Mouse (Mus musculus) cerebellum, postnatal 10 days (tissue): ENCODE data around the gene Slc25a23.
"Not testable (repeated sequence)": the region's sequence is repeated elsewhere in the genome, so short reads cannot be mapped to it uniquely, and the experiment has no call there.

ENCODE experiments used
- DNase-seq, 2 experiments: peaks; one replicate each; pipeline ENCODE4 v3.0.0; 2021; ENCODE audit warnings: mixed read lengths in 2 of 2

Gene Slc25a23

DNA sequence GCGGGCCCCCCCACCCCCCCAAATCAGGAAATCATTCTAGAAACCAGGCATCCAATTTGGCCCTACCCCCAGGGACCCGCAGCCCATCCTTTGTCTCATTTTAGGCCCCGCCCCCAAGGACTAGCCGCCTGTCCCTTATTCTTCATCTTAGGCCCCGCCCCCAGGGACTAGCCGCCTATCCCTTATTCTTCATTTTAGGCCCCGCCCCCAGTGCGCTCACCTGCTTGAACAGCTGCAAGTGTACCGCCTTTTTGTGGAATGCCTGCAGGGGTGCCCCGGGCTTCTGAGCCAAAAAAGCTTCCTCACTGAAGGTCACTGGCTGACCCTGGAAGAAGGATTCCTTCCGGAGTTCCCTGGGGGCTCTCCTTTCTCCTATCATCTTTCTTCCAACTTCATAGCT is 11.0 kb upstream of the Slc25a23 start:
- no peak for DNase-seq

GRCm38 (mm10) chr17:57070272-57070671 is 10.6 kb upstream of the Slc25a23 start:
- no peak for DNase-seq

- DNase-seq = no peak
Measured at GRCm38 (mm10) chr17:57066908-57067307, 7.2 kb upstream of the Slc25a23 start.

DNA sequence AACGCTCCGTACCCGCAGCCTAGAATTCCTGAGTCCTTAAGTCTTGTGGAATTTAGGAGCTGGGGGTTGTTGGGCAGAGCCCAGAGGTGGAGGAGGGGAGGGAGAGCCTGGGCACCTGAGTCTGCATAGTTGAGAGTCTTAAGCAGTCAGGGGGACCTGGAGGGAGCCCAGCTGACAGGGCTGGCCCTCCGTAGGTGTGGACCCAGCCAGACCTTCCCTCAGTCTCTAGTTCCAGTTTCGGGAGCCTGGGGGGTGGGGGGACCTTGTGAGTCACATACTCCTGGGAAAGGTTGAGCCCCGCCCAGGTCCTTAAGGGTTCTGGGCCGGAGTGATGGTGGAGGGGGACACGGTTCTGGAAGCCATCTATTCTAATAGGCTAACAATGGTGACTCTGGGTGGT is 3.4 kb upstream of the Slc25a23 start:
- DNase-seq = no peak

GRCm38 (mm10) chr17:57062548-57062947 is 2.9 kb upstream of the Slc25a23 start:
- no peak for DNase-seq

DNA sequence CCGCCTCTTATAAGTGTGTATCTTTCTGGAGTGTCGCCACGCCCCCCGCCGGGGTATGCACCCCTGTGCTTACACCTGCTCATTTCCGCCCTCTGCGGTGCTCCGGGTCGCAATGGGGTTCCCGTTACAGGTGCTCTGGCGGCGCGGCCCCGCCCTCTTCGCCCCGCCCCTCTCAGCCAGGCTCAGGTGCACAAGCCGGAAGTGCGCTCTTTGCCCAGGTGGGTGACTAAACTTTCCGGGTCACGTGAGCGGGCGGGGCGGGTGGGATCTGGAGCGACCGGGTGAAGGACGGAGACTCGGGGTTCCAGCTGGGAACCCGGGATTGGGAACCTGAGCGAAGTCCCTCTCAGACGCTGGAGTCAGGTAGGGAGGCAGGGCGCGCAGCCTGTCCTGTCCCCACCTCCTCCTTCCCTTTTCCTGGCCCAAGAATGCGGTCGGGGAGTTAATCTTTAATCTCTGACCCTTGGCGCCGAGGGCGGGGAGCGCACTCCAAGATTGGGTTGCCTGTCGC is 2.4 kb upstream of the Slc25a23 start:
- peak; percentile 63 to 67 for DNase-seq

DNA sequence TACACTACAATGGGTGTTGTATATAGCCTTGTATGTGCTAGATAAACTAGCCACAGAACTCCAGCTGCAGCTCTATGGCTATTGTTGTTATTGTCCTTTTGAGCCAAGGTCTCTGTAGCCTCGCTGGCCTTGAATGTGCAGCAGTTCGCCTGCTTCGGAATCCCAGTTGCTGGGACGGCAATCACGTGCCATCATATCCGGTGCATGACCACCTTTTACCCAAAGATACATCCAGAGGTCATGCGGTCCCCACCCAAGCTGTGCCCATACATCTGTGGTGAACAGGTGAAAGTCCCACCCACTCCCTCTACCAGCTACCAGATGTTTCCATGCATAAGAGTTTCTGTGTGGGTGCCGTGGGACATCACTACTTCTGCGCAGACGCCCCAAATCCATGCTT is 1.4 kb upstream of the Slc25a23 start:
- DNase-seq = no peak

DNA sequence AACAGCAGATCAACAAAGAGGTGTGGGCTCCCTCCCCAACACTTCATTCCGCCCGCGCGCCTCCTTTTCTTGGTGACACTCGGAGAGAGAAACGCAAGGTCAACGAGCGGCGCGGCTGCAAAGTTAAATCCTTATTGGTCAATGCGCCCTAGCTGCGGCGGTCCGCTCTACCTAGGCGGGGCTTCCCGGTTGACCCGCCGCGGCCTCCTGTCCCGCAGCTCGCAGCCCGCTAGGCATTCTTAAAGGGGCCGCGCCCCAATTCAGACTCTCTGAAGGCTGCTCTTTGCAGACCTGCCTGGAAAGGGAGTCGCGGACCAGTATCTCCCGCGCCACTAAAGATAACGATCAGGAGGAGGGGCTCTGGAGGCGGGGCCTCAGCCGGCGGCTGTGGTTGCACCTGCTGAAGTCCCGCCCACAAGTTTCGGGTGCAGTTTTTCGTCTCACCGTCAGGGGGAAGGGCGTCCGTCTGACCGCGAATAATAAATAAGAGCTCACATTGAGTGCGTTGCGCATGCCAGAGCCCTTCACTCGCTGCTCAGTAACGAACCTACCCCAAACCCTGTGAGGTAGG is 653 bp upstream of the Slc25a23 start:
- peak; percentile 97 for DNase-seq

DNA sequence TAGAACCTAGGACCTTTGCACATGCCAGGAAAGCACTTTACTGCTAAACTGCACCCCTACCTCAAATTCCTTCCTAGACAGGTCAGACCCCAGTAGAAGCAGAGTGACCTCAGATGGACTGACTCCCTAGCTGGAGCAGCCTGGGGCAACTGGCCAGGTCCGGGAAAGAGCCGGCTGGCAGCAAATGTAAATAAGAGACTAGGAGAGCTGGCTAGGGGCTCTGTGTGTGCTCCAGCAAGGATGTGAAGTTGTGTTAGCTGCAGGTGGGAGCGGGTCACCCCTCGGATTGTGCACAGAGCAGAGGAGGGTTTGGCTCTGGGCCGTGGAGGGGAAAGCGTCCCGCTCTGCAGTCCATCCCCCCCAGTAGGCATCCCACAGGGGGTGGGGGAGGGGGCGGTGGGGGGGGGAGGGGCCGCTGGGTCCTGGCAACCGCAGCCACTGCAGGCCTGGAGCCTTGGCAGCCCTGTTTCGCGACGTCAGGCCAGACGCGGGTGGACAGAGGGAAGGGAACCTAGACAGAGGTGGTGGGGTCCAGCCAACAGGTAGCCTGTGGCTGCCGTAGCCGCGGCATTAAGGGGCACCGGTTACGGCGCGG is 675 bp downstream of the Slc25a23 start, which contains the start of gene Crb3:
TSS of gene Crb3 (plus strand) at position 215 of the 595 bp plus-strand sequence.
- peak; percentile 71 to 75 for DNase-seq

- no peak for DNase-seq
Measured at GRCm38 (mm10) chr17:57056246-57056645, 3.4 kb downstream of the Slc25a23 start.

DNA sequence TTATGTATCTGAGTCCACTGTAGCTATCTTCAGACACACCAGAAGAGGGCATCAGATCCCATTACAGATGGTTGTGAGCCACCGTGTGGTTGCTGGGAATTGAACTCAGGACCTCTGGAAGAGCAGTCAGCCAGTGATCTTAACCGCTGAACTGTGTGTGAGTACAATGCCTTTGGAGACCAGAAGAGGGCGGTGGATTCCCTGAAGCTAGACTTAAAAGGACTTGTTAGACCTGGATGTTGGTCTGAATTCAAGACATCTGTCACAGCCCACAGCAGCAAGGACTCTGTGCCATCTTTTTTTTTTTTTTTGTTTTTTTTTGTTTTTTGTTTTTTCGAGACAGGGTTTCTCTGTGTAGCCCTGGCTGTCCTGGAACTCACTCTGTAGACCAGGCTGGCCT is 8.0 kb downstream of the Slc25a23 start:
- DNase-seq = not testable (repeated sequence)

DNA sequence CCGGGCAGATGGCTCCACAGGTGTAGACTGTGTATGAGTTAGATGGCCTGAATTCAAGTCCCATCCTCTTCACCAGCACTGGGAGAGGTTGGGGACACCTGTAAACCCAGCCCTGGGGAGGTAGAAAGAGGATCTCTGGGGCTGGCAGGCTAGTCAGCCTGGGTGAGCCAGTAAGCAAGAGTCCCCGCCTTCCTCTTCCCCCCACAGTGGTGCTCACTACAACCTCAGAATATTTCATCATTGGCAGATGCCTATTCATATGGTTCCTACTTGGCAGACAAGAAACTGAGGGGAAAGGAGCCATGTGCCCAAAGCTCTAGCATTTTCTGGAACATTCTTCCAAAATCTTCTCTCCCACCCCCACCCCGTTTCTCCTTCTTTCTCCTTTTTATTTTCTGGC is 10.8 kb downstream of the Slc25a23 start:
- no peak for DNase-seq

- DNase-seq = peak in 1 of 2 experiments; percentile 47
Measured at GRCm38 (mm10) chr17:57047406-57047805, 12.3 kb downstream of the Slc25a23 start.

DNA sequence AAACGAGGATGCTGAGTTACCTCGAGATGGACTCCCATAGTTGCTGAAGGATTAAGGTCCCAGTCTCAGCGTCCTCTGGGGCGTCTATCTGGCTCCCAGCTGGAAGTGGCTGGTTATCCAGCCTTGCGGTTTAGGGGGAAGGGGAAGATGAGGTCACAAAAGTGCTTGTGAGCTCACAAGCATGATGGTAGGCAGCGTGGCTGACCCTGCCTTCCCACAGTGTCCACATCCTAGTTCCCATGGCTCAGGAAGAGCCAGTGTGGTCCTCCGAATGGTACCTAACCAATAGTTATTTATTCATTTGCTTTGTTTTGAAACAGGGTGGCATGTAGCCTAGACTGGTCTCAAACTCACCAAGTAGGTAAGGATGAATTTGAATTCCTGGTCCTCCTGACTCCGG is 18.1 kb downstream of the Slc25a23 start, which contains the start of gene Slc25a41:
TSS of gene Slc25a41 (minus strand) at position 101 of the 400 bp plus-strand sequence.
- no peak for DNase-seq

DNA sequence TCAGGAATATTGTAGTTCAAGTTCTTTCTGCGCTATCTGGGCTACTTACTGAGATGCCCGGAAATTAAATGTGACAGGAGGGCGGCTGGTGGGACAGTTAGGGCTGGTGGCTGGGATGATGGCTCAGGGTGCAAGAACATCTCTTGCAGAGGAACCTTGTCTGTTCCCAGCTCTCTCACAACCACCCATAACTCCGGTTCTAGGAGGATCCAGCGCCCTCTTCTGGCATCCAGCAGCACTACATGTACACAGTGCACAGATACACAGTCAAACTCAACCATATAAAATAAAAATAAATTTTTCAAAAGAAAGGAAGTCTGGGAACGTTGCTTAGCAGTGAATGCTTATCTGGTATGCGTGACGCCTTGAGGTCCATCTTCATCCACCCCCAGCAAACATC is 20.7 kb downstream of the Slc25a23 start:
- DNase-seq = no peak

DNA sequence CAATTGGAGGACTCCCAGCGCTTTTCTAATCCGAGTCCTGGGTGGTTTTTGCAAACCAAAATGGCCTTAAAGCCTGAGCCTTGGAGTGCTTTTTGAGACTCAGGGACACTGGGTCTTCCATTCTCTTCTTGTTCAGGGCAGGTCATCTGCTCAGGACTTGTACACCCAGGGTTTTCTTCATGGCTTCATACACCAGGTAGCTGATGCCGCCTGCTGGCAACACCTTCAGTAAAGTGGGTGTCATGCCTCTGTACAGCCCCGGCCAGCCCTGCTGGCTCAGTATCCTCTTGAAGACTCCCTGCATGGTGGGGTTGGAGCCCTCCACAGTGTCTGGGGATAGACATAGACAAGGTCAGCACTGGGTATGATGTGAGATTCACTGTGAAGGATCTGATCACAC is 26.8 kb downstream of the Slc25a23 start:
- no peak for DNase-seq

- peak; percentile 99 to 100 for DNase-seq
Measured at GRCm38 (mm10) chr17:57031661-57032420, 27.8 kb downstream of the Slc25a23 start.

DNA sequence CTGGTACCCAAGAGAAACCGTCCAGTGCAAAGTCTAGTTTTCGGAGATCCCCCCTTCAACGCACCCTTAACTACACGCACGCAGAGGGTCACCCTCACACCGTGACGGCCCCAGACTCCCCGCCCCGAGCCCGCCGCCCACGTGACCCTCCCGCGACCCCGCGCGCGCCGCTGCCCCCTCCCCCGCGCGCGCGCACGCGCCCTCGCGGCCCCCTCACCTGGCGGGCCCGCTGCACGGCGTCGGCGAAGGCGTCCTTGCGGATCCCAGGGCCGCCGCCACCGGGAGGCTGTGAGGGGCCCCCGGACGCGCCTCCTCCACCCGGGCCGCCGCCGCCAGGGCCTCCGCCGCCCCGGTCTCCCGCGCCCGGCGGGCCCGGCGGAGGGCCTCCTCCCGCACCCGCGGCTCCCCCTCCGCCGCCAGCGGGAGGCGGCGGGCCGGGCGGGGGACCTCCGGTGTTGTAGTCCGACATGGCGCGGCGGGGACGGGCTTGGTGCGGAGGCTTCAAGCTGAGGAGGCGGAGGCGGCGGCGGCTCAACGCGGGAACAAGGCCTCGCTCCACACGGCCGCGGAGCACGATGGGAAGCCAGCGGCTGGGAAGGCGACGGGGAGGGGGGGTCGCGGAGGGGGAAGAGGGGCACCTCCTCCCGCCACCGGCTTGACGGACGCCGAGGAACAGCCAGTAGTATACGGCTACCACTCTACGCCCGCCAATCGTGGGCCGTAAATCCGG is 28.6 kb downstream of the Slc25a23 start, which contains the start of gene Khsrp:
TSS of gene Khsrp (minus strand) at position 592 of the 730 bp plus-strand sequence.
- peak; percentile 82 to 98 for DNase-seq

- no peak for DNase-seq
Measured at GRCm38 (mm10) chr17:57029691-57030090, 30.0 kb downstream of the Slc25a23 start.

DNA sequence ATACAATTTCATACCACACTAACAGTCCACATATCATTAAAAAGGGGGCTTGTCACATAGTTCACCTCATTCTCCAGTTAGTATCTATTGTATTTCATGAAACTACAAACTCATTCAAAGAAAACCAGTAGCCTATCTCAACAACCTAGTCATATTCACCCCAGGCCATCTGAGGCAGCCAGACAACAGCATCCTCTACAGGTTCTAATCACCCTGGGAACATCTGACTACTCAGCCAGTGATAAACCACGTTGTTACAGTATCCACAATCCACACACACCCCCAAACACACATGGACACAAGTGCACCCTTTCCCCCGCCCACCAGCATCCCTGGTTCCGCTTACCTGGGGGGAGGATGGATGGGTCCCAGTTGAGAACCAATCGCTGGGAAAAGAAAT is 32.2 kb downstream of the Slc25a23 start:
- no peak for DNase-seq

- no peak for DNase-seq
Measured at GRCm38 (mm10) chr17:57020960-57021359, 38.7 kb downstream of the Slc25a23 start.

GRCm38 (mm10) chr17:57019693-57020092 is 40.0 kb downstream of the Slc25a23 start:
- no peak for DNase-seq

DNA sequence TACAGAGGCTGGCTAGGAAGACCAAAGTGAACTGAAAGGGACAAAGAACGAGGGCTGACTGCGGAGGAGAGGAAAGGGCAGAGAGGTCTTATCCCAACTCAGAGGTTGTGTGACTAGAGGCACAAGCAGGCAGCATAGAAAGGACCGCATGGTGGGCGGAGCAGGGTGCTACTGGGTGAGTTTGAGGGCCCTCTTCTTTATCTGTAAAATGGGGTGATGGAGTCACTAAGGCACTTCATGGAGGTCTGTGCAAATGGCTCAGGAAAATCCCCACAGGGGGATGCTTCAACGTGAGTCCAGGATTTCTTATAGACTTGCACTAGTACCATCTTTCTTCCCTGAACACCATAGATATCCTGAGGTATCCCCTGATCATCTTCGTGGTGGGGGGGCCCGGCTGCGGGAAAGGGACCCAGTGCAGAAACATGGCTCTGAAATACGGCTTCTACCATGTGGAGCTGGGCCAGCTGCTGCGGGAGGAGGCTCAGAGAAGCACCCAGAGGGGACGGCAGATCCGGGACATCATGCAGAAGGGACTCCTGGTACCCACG is 47.3 kb downstream of the Slc25a23 start:
- DNase-seq = peak in 1 of 2 experiments; percentile 35
